Mouse (Mus musculus) CD4-positive, CD25-positive, alpha-beta regulatory T cell, adult 9 weeks (primary cell): ENCODE data around the gene Gm29797. TPM values are rescaled to one million over a fixed set of nuclear protein-coding genes. Genes with fewer than 3 reads are reported as not detected.

Source experiments
- polyA plus RNA-seq: library from polyadenylated mRNA; unstranded; fragments of 100-300 nt; shearing (Covaris generic); gene quantifications from one replicate; pipeline ENCODE4 v1.2.1, GENCODE M21; 2017

The Gm29797 gene
- polyA plus RNA-seq: not detected

DNA sequence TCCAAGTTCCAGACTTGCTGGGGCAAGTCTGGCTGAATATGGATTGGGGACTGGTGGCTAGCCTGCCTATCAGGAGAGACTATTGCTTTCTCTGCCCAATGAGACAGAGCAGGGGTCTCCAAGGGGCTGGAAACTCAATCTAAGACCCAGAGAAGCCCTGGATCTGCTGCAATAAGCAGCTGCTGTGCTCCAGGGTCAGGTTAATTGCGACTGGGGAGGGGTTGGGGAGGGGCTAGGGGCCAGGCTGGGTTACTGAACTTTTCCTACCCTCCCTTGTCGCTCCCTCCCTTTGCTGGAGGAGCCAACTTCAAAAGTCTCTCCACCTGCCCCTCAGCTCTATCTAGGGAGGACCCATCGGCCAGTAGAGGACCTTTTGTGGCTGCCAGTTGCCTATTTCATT, at the start of gene Gm29797:
TSS of gene Gm29797 (plus strand) at position 301 of the 400 bp plus-strand sequence.

DNA sequence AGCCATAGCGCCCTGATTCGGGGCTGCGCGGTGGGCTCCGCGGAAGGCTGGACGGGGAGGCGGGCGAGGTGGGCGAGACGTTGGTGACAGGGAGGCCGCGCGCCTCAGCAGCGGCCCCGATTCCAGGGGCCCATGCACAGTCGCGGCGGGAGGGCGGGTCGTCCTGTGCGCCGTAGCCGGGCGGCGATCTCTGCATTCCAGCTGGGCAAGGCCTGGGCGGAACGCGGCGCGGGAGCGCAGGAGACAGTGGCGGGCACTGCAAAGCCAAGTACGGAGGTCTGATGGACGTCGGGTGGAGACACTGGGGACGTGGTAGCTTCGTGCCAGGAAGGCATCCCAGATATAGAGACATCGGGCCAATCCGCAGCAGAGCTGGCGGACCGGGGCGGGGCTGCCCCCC, 14.5 kb downstream of the Gm29797 start, which contains the start of gene Sox18:
TSS of gene Sox18 (minus strand) at position 315 of the 400 bp plus-strand sequence.

DNA sequence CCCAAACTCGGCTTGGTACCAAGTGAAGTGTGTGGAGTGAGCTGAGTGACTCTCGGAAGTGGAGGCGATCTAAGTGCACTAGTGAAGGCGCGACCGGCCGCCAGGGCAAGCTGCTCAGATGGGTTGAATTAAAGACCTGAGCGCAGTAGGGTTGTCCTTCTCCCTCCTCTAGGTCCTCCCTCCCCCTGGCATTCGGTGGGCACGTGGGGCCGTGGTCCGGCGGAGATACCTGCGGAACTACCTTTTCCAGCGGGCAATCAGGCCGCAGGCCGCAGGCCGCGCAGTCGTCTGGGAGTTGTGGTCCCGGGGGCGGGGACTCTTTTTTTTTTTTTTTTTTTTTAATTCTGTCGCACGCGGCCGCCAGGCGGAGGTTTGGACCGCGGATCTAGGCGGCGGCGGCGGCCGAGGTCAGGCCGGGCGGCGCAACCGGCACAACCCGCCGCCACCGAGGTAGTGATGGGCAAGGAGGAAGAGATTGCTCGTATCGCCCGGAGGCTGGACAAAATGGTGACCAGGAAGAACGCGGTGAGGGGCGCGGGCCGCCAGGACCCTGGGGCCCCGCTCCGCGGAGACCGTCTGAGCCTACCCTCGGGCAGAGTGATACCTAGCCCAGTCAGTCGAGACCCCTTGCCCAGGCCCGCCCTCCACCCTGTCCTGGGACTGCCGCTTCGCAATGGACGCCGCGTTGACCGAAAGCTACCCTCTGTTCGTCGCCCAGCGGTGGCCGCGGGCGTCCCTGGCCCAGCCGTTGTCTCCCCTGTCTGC, 23.3 kb downstream of the Gm29797 start, which contains the start of gene Tcea2:
TSS of gene Tcea2 (plus strand) at position 360 of the 765 bp plus-strand sequence.

DNA sequence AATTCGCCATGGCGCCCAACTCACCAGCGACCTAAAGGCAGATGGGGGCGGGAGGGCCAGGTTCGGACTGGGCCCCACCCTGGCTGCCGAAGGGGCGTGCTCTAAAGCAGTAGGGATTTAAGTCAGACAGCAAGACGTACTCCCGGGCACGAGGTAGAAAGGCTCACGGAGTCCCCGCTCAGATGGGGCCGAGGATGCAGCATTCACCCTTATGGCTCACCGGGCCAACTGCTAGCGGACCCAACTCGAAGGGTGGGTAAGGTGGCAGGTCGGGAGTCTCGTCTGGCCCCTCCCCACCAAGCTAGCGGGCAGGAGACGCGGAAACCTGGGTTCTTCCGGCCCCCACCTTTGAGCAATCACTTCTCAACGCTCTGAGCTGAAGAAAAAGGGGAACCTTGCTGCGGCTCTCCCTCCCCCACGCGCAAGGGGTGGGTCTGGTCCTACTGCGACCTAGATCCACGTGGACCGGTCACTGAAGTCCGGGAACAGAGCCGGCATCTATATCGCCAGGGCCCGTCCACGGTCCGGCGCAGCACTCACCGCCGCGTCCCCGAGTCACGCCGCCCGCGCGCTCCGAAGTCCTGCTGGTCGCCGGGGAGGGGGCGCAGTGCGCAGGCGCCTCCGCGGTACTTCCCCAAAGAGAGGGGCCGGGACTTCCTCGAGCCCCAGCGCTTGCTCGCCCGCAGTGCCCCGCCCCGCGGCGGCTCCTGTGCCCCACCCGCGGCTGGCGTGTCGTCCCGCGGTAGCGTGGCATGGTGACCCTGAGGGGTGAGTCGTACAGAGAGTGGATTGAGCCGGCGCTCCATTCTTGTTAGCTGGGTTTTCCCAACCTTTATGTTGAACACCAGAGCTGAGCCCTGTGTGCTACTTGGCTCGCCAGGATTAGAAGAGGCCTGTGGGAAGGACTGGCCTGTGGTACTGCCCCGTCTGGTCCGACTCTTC, 36.8 kb downstream of the Gm29797 start, which contains the start of gene Rgs19:
TSS of gene Rgs19 (minus strand) at position 639 of the 942 bp plus-strand sequence.

DNA sequence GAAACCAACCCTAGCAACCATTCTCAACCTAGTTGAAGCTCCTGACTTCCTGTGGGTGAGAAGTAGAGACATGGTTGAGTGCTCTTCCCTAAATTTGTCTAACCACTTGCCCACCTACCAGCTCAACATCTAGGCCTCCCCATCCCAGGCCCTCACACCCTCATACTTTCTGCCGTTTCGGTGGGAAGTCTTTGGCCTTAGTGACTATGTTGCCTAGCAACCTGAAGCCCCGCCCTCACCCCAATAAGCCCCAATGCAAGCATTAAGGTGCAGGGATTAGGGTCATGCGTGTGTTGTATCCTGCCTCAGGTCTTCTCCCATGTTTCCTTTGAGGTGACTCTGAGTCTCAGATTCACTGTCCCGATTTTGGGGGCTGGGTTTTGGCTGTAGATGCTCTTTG, 41.4 kb downstream of the Gm29797 start, which contains the start of gene Lkaaear1:
TSS of gene Lkaaear1 (minus strand) at position 202 of the 400 bp plus-strand sequence.

Other genes starting within 250 kb of the Gm29797 start
- 1.5 TPM for gene Zbtb46, start 197.6 kb upstream of the Gm29797 start, polyA plus RNA-seq
- gene Abhd16b, start 163.8 kb upstream of the Gm29797 start, polyA plus RNA-seq: not detected
- gene Tpd52l2, start 159.9 kb upstream of the Gm29797 start, polyA plus RNA-seq: 105 TPM
- 85.7 TPM for gene Dnajc5, start 136.5 kb upstream of the Gm29797 start, polyA plus RNA-seq
- gene Uckl1, start 72.1 kb upstream of the Gm29797 start, polyA plus RNA-seq: 197 TPM
- gene Prpf6, start 65.2 kb upstream of the Gm29797 start, polyA plus RNA-seq: 102 TPM
- gene Zfp512b, start 64.2 kb upstream of the Gm29797 start, polyA plus RNA-seq: 18.5 TPM
- gene Samd10, start 57.8 kb upstream of the Gm29797 start, polyA plus RNA-seq: 6.1 TPM
- gene Sox18, start 14.6 kb downstream of the Gm29797 start, polyA plus RNA-seq: not detected
- gene Tcea2, start 23.3 kb downstream of the Gm29797 start, polyA plus RNA-seq: 16.3 TPM
- gene Rgs19, start 36.9 kb downstream of the Gm29797 start, polyA plus RNA-seq: 239 TPM
- not detected for gene Lkaaear1, start 41.4 kb downstream of the Gm29797 start, polyA plus RNA-seq
- gene Oprl1, start 58.0 kb downstream of the Gm29797 start, polyA plus RNA-seq: 0.27 TPM
- not detected for gene Myt1, start 106.3 kb downstream of the Gm29797 start, polyA plus RNA-seq
- gene Pcmtd2, start 180.8 kb downstream of the Gm29797 start, polyA plus RNA-seq: 85.1 TPM
- 32.1 TPM for gene Polr3k, start 207.3 kb downstream of the Gm29797 start, polyA plus RNA-seq